Mouse (Mus musculus) limb, embryonic 14.5 days (tissue): ENCODE results near the gene Blm. TPM values are rescaled to one million over a fixed set of nuclear protein-coding genes. Genes with fewer than 3 reads are reported as not detected.

Experiments used
- ATAC-seq: fragments of 200-750 bp; cut with Nextera tagmentation; 2 replicates; pipeline ENCODE4 v1.8.0; 2017; ENCODE audit warnings: low read depth, moderate number of reproducible peaks, moderate TSS enrichment; ENCODE audit not compliant: low FRiP score
- DNase-seq: peaks from one replicate; pipeline ENCODE4 v3.0.0-alpha.2; 2015; ENCODE audit warnings: low spot score
- H3K27ac ChIP-seq: fragments of 300-500 bp; sonication (generic); replicated peaks from 2 replicates; pipeline ENCODE4 v1.5.1; 2014; ENCODE audit warnings: low read depth, mild to moderate bottlenecking, low read length, moderate library complexity, mixed read lengths
- H3K27me3 ChIP-seq: fragments of 300-500 bp; sonication (generic); 2 replicates; pipeline ENCODE4 v1.6.1; 2014; ENCODE audit warnings: low read length, mixed read lengths; ENCODE audit not compliant: control insufficient read depth, insufficient read depth
- H3K36me3 ChIP-seq: fragments of 300-500 bp; sonication (generic); 2 replicates; pipeline ENCODE4 v1.6.1; 2014; ENCODE audit warnings: mild to moderate bottlenecking, low read length, moderate library complexity, mixed read lengths; ENCODE audit not compliant: control insufficient read depth, insufficient read depth
- H3K4me1 ChIP-seq: fragments of 300-500 bp; sonication (generic); 2 replicates; pipeline ENCODE4 v1.6.1; 2014; ENCODE audit warnings: antibody characterized with exemption, low read length, mixed read lengths; ENCODE audit not compliant: control insufficient read depth, insufficient read depth
- H3K4me2 ChIP-seq: fragments of 300-500 bp; sonication (generic); replicated peaks from 2 replicates; pipeline ENCODE4 v1.6.1; 2014; ENCODE audit warnings: low read depth, mild to moderate bottlenecking, low read length, moderate library complexity; ENCODE audit not compliant: severe bottlenecking
- H3K4me3 ChIP-seq: fragments of 300-500 bp; sonication (generic); replicated peaks from 2 replicates; pipeline ENCODE4 v1.5.1; 2014; ENCODE audit warnings: low read length
- H3K9ac ChIP-seq: fragments of 300-500 bp; sonication (generic); 2 replicates; pipeline ENCODE4 v1.6.1; 2014; ENCODE audit warnings: mild to moderate bottlenecking, low read depth, low read length, moderate library complexity; ENCODE audit not compliant: severe bottlenecking
- H3K9me3 ChIP-seq: fragments of 300-500 bp; sonication (generic); 2 replicates; pipeline ENCODE4 v1.6.1; 2016; ENCODE audit warnings: low read length; ENCODE audit not compliant: control insufficient read depth
- POLR2A ChIP-seq: fragments of 200-500 bp; IDR thresholded peaks from 2 replicates; pipeline ENCODE4 v1.8.0; 2012; ENCODE audit warnings: inconsistent platforms, mild to moderate bottlenecking, moderate library complexity, borderline replicate concordance; ENCODE audit not compliant: insufficient read depth, insufficient read length; ENCODE audit errors: extremely low read depth
- whole genome bisulfite sequencing: fragments of 180-500 bp; shearing (Covaris S2); extraction: QIAGEN DNeasy Blood & Tissue Kit; methylation state at CpG from one replicate; pipeline ENCODE4 v1.1.7; 2014; 5-methylcytosine and 5-hydroxymethylcytosine counted together
- polyA plus RNA-seq, 2 experiments: library from polyadenylated mRNA; depleted of rRNA in 1 of 2; stranded (reverse) in 1 of 2; unstranded in 1 of 2; fragments of >200 nt; fragmentation: Nextera tagmentation in 1 of 2; extraction: Ambion mirVana in 1 of 2; gene quantifications; 2 replicates each; pipeline versions ENCODE4 v1.2.1 to v1.2.3; 2012 to 2014

Blm gene
- polyA plus RNA-seq, 2 experiments = 16.2 to 17.8 TPM

GRCm38 (mm10) chr7:80455505-80456160, 79.3 kb downstream of the Blm start:
- H3K27ac ChIP-seq = no peak overlapping the region
- WGBS = 68% methylated on average over 4 of the region's 4 CpGs
- H3K36me3 ChIP-seq = peaks cover 24% of the 10 kb centered on the region
- H3K4me3 ChIP-seq = no peak overlapping the region
- H3K4me2 ChIP-seq = no peak overlapping the region
- no peaks in the 10 kb centered on the region for H3K9me3 ChIP-seq
- TF ChIP-seq POLR2A = no peak
- H3K4me1 ChIP-seq = peaks cover 16% of the 10 kb centered on the region
- H3K9ac ChIP-seq = no peak overlapping the region
- DNase-seq = no peak
- no peak for ATAC-seq
- no peaks in the 10 kb centered on the region for H3K27me3 ChIP-seq

GRCm38 (mm10) chr7:80454786-80455185, 80.1 kb downstream of the Blm start:
- Histone ChIP-seq H3K9me3 (no peaks in the 10 kb centered on the region), H3K4me3 (no peak overlapping the region), H3K4me2 (no peak overlapping the region), H3K36me3 (peaks cover 15% of the 10 kb centered on the region), H3K27me3 (no peaks in the 10 kb centered on the region), H3K4me1 (peaks cover 16% of the 10 kb centered on the region), H3K27ac (no peak overlapping the region), H3K9ac (no peak overlapping the region)
- no peak for ATAC-seq
- WGBS = 85% methylated on average over 2 of the region's 2 CpGs
- DNase-seq = no peak
- TF ChIP-seq POLR2A = no peak

- DNase-seq (no peak), ATAC-seq (no peak)
- peaks cover 16% of the 10 kb centered on the region for H3K4me1 ChIP-seq
- no peak overlapping the region for H3K4me2 ChIP-seq
- H3K27me3 ChIP-seq = no peaks in the 10 kb centered on the region
- TF ChIP-seq POLR2A = no peak
- peaks cover 12% of the 10 kb centered on the region for H3K36me3 ChIP-seq
- H3K9ac ChIP-seq = no peak overlapping the region
- no peak overlapping the region for H3K4me3 ChIP-seq
- no peaks in the 10 kb centered on the region for H3K9me3 ChIP-seq
- H3K27ac ChIP-seq = no peak overlapping the region
- WGBS = 94% methylated on average over 5 of the region's 5 CpGs
Measured at GRCm38 (mm10) chr7:80453997-80454396, 80.9 kb downstream of the Blm start.

GRCm38 (mm10) chr7:80453121-80453520, 81.8 kb downstream of the Blm start:
- no peak overlapping the region for H3K27ac ChIP-seq
- H3K4me2 ChIP-seq = no peak overlapping the region
- DNase-seq = no peak
- no peak overlapping the region for H3K4me3 ChIP-seq
- ATAC-seq = no peak
- no peak for TF ChIP-seq POLR2A
- WGBS = 89% methylated on average over 3 of the region's 3 CpGs
- peaks cover 13% of the 10 kb centered on the region for H3K4me1 ChIP-seq
- no peaks in the 10 kb centered on the region for H3K27me3 ChIP-seq
- H3K36me3 ChIP-seq = peaks cover 12% of the 10 kb centered on the region
- no peaks in the 10 kb centered on the region for H3K9me3 ChIP-seq
- H3K9ac ChIP-seq = no peak overlapping the region

- no peak overlapping the region for H3K4me3 ChIP-seq
- H3K9ac ChIP-seq = no peak overlapping the region
- WGBS = 83% methylated on average over 5 of the region's 5 CpGs
- H3K36me3 ChIP-seq = peaks cover 12% of the 10 kb centered on the region
- ATAC-seq = no peak
- no peak overlapping the region for H3K4me2 ChIP-seq
- H3K27me3 ChIP-seq = no peaks in the 10 kb centered on the region
- no peaks in the 10 kb centered on the region for H3K9me3 ChIP-seq
- H3K27ac ChIP-seq = no peak overlapping the region
- H3K4me1 ChIP-seq = peaks cover 6% of the 10 kb centered on the region; the same call in 1 of the 2 replicates
- DNase-seq = no peak
- no peak for TF ChIP-seq POLR2A
Measured at GRCm38 (mm10) chr7:80452241-80452640, 82.7 kb downstream of the Blm start.
